In genomic region chr1:36554633-36555399, GRCm38 (mm10) we compare ENCODE assay signal across 8 mouse cellular contexts. TPM values are rescaled to one million over a fixed set of nuclear protein-coding genes. Genes with fewer than 3 reads are reported as not detected.
DNase-seq lines count a peak whose midpoint lies in the region; ATAC-seq and TF ChIP-seq lines count a peak whose summit lies in the region.

No protein-coding gene starts in this region.

- peaks cover 43% of the 10 kb centered on the region for H3K4me1 ChIP-seq in heart, embryonic 15.5 days (replicated peaks)
- H3K4me1 ChIP-seq in limb, embryonic 11.5 days (ENCODE audit: control insufficient read depth, insufficient read depth, low read length) = peaks cover 34% of the 10 kb centered on the region
- H3K4me1 ChIP-seq in neural tube, embryonic 15.5 days = peaks cover 49% of the 10 kb centered on the region
- peaks cover 37% of the 10 kb centered on the region for H3K4me1 ChIP-seq in thymus, adult 2 months (replicated peaks; ENCODE audit: control insufficient read depth, insufficient read depth, low read length)

- no peak for TF ChIP-seq POLR2A in thymus, adult 2 months (IDR thresholded peaks at IDR 0.05; ENCODE audit: control insufficient read depth, extremely low read depth, insufficient read depth, low read length, poor library complexity)

- TF ChIP-seq CTCF in layer of hippocampus, adult 2 months (conservative IDR thresholded peaks at IDR 0.05) = no peak
- TF ChIP-seq CTCF in thymus, adult 2 months (IDR thresholded peaks at IDR 0.05; ENCODE audit: borderline replicate concordance, control insufficient read depth, extremely low read depth, insufficient read depth, low read length, poor library complexity) = no peak

- H3K4me2 ChIP-seq in heart, embryonic 15.5 days = peak overlapping the region; percentile 88
- peak overlapping the region; percentile 99 for H3K4me2 ChIP-seq in limb, embryonic 11.5 days (ENCODE audit: low read depth, severe bottlenecking)
- H3K4me2 ChIP-seq in neural tube, embryonic 15.5 days = peak overlapping the region; percentile 95

- H3K27me3 ChIP-seq in heart, embryonic 15.5 days = no peaks in the 10 kb centered on the region
- no peaks in the 10 kb centered on the region for H3K27me3 ChIP-seq in limb, embryonic 11.5 days (ENCODE audit: control insufficient read depth, insufficient read depth, low read length)
- H3K27me3 ChIP-seq in neural tube, embryonic 15.5 days (replicated peaks) = no peaks in the 10 kb centered on the region
- no peaks in the 10 kb centered on the region; the same call in 1 of the 2 replicates for H3K27me3 ChIP-seq in thymus, adult 2 months (ENCODE audit: control insufficient read depth, insufficient read depth, low read length)

- H3K9me3 ChIP-seq in heart, embryonic 15.5 days (replicated peaks) = no peaks in the 10 kb centered on the region
- H3K9me3 ChIP-seq in limb, embryonic 11.5 days (ENCODE audit: control insufficient read depth, low read length) = no peaks in the 10 kb centered on the region
- no peaks in the 10 kb centered on the region for H3K9me3 ChIP-seq in neural tube, embryonic 15.5 days (replicated peaks)

- peak overlapping the region; percentile 98; the same call in 1 of the 2 replicates for H3K27ac ChIP-seq in layer of hippocampus, adult 2 months
- peak overlapping the region; percentile 60 for H3K27ac ChIP-seq in heart, embryonic 15.5 days
- no peak overlapping the region for H3K27ac ChIP-seq in limb, embryonic 11.5 days (replicated peaks; ENCODE audit: low read depth, low read length)
- H3K27ac ChIP-seq in neural tube, embryonic 15.5 days (replicated peaks) = peak overlapping the region; percentile 96
- no peak overlapping the region for H3K27ac ChIP-seq in thymus, adult 2 months (ENCODE audit: control insufficient read depth, insufficient read depth, low read length)

- no peak overlapping the region; the same call in 1 of the 2 replicates for H3K4me3 ChIP-seq in layer of hippocampus, adult 2 months
- peak overlapping the region; percentile 68 for H3K4me3 ChIP-seq in heart, embryonic 15.5 days
- peak overlapping the region; percentile 96; the same call in 1 of the 2 replicates for H3K4me3 ChIP-seq in limb, embryonic 11.5 days (ENCODE audit: low read depth, low read length)
- peak overlapping the region; percentile 96 for H3K4me3 ChIP-seq in neural tube, embryonic 15.5 days (replicated peaks)
- no peak overlapping the region for H3K4me3 ChIP-seq in thymus, adult 2 months (ENCODE audit: control insufficient read depth, insufficient read depth, low read length)

- H3K36me3 ChIP-seq in heart, embryonic 15.5 days = peaks cover 47% of the 10 kb centered on the region
- peaks cover 31% of the 10 kb centered on the region for H3K36me3 ChIP-seq in limb, embryonic 11.5 days (ENCODE audit: control insufficient read depth, insufficient read depth, low read length)
- peaks cover 48% of the 10 kb centered on the region for H3K36me3 ChIP-seq in neural tube, embryonic 15.5 days
- H3K36me3 ChIP-seq in thymus, adult 2 months (ENCODE audit: control insufficient read depth, insufficient read depth, low read length) = no peaks in the 10 kb centered on the region

- peak overlapping the region; percentile 96; the same call in 1 of the 2 replicates for H3K9ac ChIP-seq in heart, embryonic 15.5 days
- peak overlapping the region; percentile 82; the same call in 1 of the 2 replicates for H3K9ac ChIP-seq in limb, embryonic 11.5 days (ENCODE audit: low read length)
- peak overlapping the region; percentile 97 for H3K9ac ChIP-seq in neural tube, embryonic 15.5 days (replicated peaks)

- no peak for DNase-seq in layer of hippocampus, adult 2 months (ENCODE audit: low spot score in 2 of 2)
- DNase-seq in layer of hippocampus, postnatal 14 days (ENCODE audit: low spot score in 2 of 2) = no peak
- no peak for DNase-seq in limb, embryonic 11.5 days (ENCODE audit: low spot score)
- DNase-seq in MN1 (ENCODE audit: low spot score) = no peak
- DNase-seq in thymus, adult 2 months = no peak
- no peak for DNase-seq in spleen, adult 12 weeks (ENCODE audit: low spot score)

- ATAC-seq in heart, embryonic 15.5 days (replicated peaks; ENCODE audit: insufficient number of reproducible peaks, insufficient read depth, low FRiP score, low read depth) = no peak
- no peak for ATAC-seq in limb, embryonic 11.5 days (ENCODE audit: insufficient number of reproducible peaks, low FRiP score, low TSS enrichment, low read depth)
- ATAC-seq in neural tube, embryonic 15.5 days (ENCODE audit: low FRiP score) = no peak

- 67% methylated on average over 21 of the region's 21 CpGs for WGBS in heart, embryonic 15.5 days
- 73% methylated on average over 21 of the region's 21 CpGs for WGBS in limb, embryonic 11.5 days
- 58% methylated on average over 21 of the region's 21 CpGs for WGBS in neural tube, embryonic 15.5 days
- WGBS in thymus, adult 2 months = 89% methylated on average over 21 of the region's 21 CpGs

RNA-seq across cellular contexts. Expression of gene Sema4c, which starts 3.3 kb away (rescaled TPM):
- total RNA-seq in layer of hippocampus, adult 2 months (2021) = 10 to 100 TPM; 13.4 to 13.6 TPM
- 10 to 100 TPM; 17.6 to 20.8 TPM for total RNA-seq in layer of hippocampus, postnatal 14 days (2021)
- polyA plus RNA-seq in heart, embryonic 15.5 days (2015; fragmentation: Nextera tagmentation; extraction: Ambion mirVana) = 7.9 and 10.9 TPM in 2 replicates
- polyA plus RNA-seq in limb, embryonic 11.5 days (2014; fragmentation: Nextera tagmentation; extraction: Ambion mirVana) = 4.0 and 4.4 TPM in 2 replicates
- 20.5 and 20.8 TPM in 2 replicates for polyA plus RNA-seq in neural tube, embryonic 15.5 days (2015; fragmentation: Nextera tagmentation; extraction: Ambion mirVana)
- polyA plus RNA-seq in thymus, adult 2 months (2012; rRNA removed) = 15.5 and 16.8 TPM in 2 replicates

RNA-seq across cellular contexts. Expression of gene Ankrd39, which starts 7.6 kb away (rescaled TPM):
- 10 to 100 TPM; 13.4 to 13.7 TPM for total RNA-seq in layer of hippocampus, adult 2 months (2021)
- total RNA-seq in layer of hippocampus, postnatal 14 days (2021) = 10 to 100 TPM; 12.2 to 14.2 TPM
- 27.3 and 30.4 TPM in 2 replicates for polyA plus RNA-seq in heart, embryonic 15.5 days (2015; fragmentation: Nextera tagmentation; extraction: Ambion mirVana)
- 16.0 and 17.4 TPM in 2 replicates for polyA plus RNA-seq in limb, embryonic 11.5 days (2014; fragmentation: Nextera tagmentation; extraction: Ambion mirVana)
- polyA plus RNA-seq in neural tube, embryonic 15.5 days (2015; fragmentation: Nextera tagmentation; extraction: Ambion mirVana) = 29.4 and 33.0 TPM in 2 replicates
- polyA plus RNA-seq in thymus, adult 2 months (2012; rRNA removed) = 48.4 and 51.8 TPM in 2 replicates

RNA-seq across cellular contexts. Expression of gene Gm42417, which starts 15.6 kb away (rescaled TPM):
- total RNA-seq in layer of hippocampus, adult 2 months (2021) = not detected
- not detected for total RNA-seq in layer of hippocampus, postnatal 14 days (2021)
- polyA plus RNA-seq in heart, embryonic 15.5 days (2015; fragmentation: Nextera tagmentation; extraction: Ambion mirVana) = 0.22 TPM in 1 of 2 replicates, not detected in the other
- polyA plus RNA-seq in limb, embryonic 11.5 days (2014; fragmentation: Nextera tagmentation; extraction: Ambion mirVana) = 0.29 and 0.79 TPM in 2 replicates
- 0.36 and 1.2 TPM in 2 replicates for polyA plus RNA-seq in neural tube, embryonic 15.5 days (2015; fragmentation: Nextera tagmentation; extraction: Ambion mirVana)
- polyA plus RNA-seq in thymus, adult 2 months (2012; rRNA removed) = not detected in 2 replicates

RNA-seq across cellular contexts. Expression of gene Ankrd23, which starts 18.1 kb away (rescaled TPM):
- total RNA-seq in layer of hippocampus, adult 2 months (2021) = 10 to 100 TPM in 1 of 2 experiments, 1 to 10 TPM in 1; 6.8 to 10.3 TPM
- 1 to 10 TPM; 6.1 to 7.5 TPM for total RNA-seq in layer of hippocampus, postnatal 14 days (2021)
- polyA plus RNA-seq in heart, embryonic 15.5 days (2015; fragmentation: Nextera tagmentation; extraction: Ambion mirVana) = 25.3 and 26.7 TPM in 2 replicates
- 7.3 and 8.8 TPM in 2 replicates for polyA plus RNA-seq in limb, embryonic 11.5 days (2014; fragmentation: Nextera tagmentation; extraction: Ambion mirVana)
- 21.6 and 21.8 TPM in 2 replicates for polyA plus RNA-seq in neural tube, embryonic 15.5 days (2015; fragmentation: Nextera tagmentation; extraction: Ambion mirVana)
- polyA plus RNA-seq in thymus, adult 2 months (2012; rRNA removed) = 40.4 and 56.2 TPM in 2 replicates

RNA-seq across cellular contexts. Expression of gene Cnnm3, which starts 43.1 kb away (rescaled TPM):
- 10 to 100 TPM; 33.1 to 38.1 TPM for total RNA-seq in layer of hippocampus, adult 2 months (2021)
- 10 to 100 TPM; 36.1 to 39.5 TPM for total RNA-seq in layer of hippocampus, postnatal 14 days (2021)
- polyA plus RNA-seq in heart, embryonic 15.5 days (2015; fragmentation: Nextera tagmentation; extraction: Ambion mirVana) = 2.4 and 3.5 TPM in 2 replicates
- polyA plus RNA-seq in limb, embryonic 11.5 days (2014; fragmentation: Nextera tagmentation; extraction: Ambion mirVana) = 4.8 and 6.0 TPM in 2 replicates
- 3.1 and 4.5 TPM in 2 replicates for polyA plus RNA-seq in neural tube, embryonic 15.5 days (2015; fragmentation: Nextera tagmentation; extraction: Ambion mirVana)
- 51.2 and 59.9 TPM in 2 replicates for polyA plus RNA-seq in thymus, adult 2 months (2012; rRNA removed)

Comparison
In these comparisons a context has a peak if more than half of its experiments do, and no peak if none do; other contexts are left out.
1. H3K27ac ChIP-seq: peak in layer of hippocampus, adult 2 months (single experiment), heart, embryonic 15.5 days (single experiment) and neural tube, embryonic 15.5 days (single experiment); none in limb, embryonic 11.5 days (single experiment) and thymus, adult 2 months (single experiment).
2. H3K4me3 ChIP-seq: peak in heart, embryonic 15.5 days (single experiment), limb, embryonic 11.5 days (single experiment) and neural tube, embryonic 15.5 days (single experiment); none in layer of hippocampus, adult 2 months (single experiment) and thymus, adult 2 months (single experiment).
3. Peak in every context shown above with its lines, with median percentiles within 50 percentile points of each other: H3K4me2 ChIP-seq and H3K9ac ChIP-seq.